Mouse (Mus musculus): ENCODE results near the gene Insig1. TPM values are rescaled to one million over a fixed set of nuclear protein-coding genes. Genes with fewer than 3 reads are reported as not detected.
A peak's percentile ranks its signal among the peaks of the same experiment; 100 is the strongest.

The Insig1 gene
- polyA plus RNA-seq (2012) = 1.1 and 1.8 TPM in 2 replicates

GRCm38 (mm10) chr5:28070828-28071455, at the start of gene Insig1:
TSS of gene Insig1 (plus strand) at chr5:28071363.
- peak within 1 kb of the TSS; percentile 82 for H3K4me3 ChIP-seq (replicated peaks)
- peaks cover 72% of the 10 kb centered on the region for H3K4me1 ChIP-seq (ENCODE audit: control insufficient read depth)
- no peak for TF ChIP-seq GATA1 (IDR thresholded peaks at IDR 0.05; ENCODE audit: low read length)
- H3K9me3 ChIP-seq (ENCODE audit: control insufficient read depth, low read length) = no peaks in the 10 kb centered on the region
- no peaks in the 10 kb centered on the region for H3K27me3 ChIP-seq (ENCODE audit: control insufficient read depth)
- H3K36me3 ChIP-seq (ENCODE audit: control insufficient read depth) = peaks cover 36% of the 10 kb centered on the region

GRCm38 (mm10) chr5:28023452-28023851, 47.7 kb upstream of the Insig1 start:
- H3K27me3 ChIP-seq (ENCODE audit: control insufficient read depth) = no peaks in the 10 kb centered on the region
- TF ChIP-seq GATA1 (IDR thresholded peaks at IDR 0.05; ENCODE audit: low read length) (no peak), TAL1 (IDR thresholded peaks at IDR 0.05; ENCODE audit: low read length) (no peak)
- H3K36me3 ChIP-seq (ENCODE audit: control insufficient read depth) = no peaks in the 10 kb centered on the region

GRCm38 (mm10) chr5:28031577-28032236, 39.5 kb upstream of the Insig1 start:
- TF ChIP-seq GATA1 (IDR thresholded peaks at IDR 0.05; ENCODE audit: low read length) (no peak), TAL1 (IDR thresholded peaks at IDR 0.05; ENCODE audit: low read length) (no peak)
- no peaks in the 10 kb centered on the region for H3K4me1 ChIP-seq (ENCODE audit: control insufficient read depth)
- peaks cover 2% of the 10 kb centered on the region; the same call in 1 of the 2 replicates for H3K27me3 ChIP-seq (ENCODE audit: control insufficient read depth)
- no peak overlapping the region for H3K4me3 ChIP-seq (replicated peaks)
- no peaks in the 10 kb centered on the region; the same call in 1 of the 2 replicates for H3K9me3 ChIP-seq (ENCODE audit: control insufficient read depth, low read length)
- H3K36me3 ChIP-seq (ENCODE audit: control insufficient read depth) = no peaks in the 10 kb centered on the region

More at GRCm38 (mm10) chr5:28023452-28023851, 47.7 kb upstream of the Insig1 start:
- Histone ChIP-seq H3K4me3 (replicated peaks) (no peak overlapping the region), H3K4me1 (ENCODE audit: control insufficient read depth) (no peaks in the 10 kb centered on the region), H3K9me3 (ENCODE audit: control insufficient read depth, low read length) (no peaks in the 10 kb centered on the region)

- Histone ChIP-seq H3K4me1 (ENCODE audit: control insufficient read depth) (no peaks in the 10 kb centered on the region), H3K4me3 (replicated peaks) (no peak overlapping the region), H3K36me3 (ENCODE audit: control insufficient read depth) (no peaks in the 10 kb centered on the region), H3K9me3 (ENCODE audit: control insufficient read depth, low read length) (no peaks in the 10 kb centered on the region; the same call in 1 of the 2 replicates), H3K27me3 (ENCODE audit: control insufficient read depth) (peaks cover 5% of the 10 kb centered on the region; the same call in 1 of the 2 replicates)
- TF ChIP-seq GATA1 (IDR thresholded peaks at IDR 0.05; ENCODE audit: low read length) (no peak), TAL1 (IDR thresholded peaks at IDR 0.05; ENCODE audit: low read length) (no peak)
These were observed 38.3 kb upstream of the Insig1 start for GRCm38 (mm10) chr5:28032866-28033265.

- no peak for TF ChIP-seq TAL1 (IDR thresholded peaks at IDR 0.05; ENCODE audit: low read length)
- no peak for TF ChIP-seq GATA1 (IDR thresholded peaks at IDR 0.05; ENCODE audit: low read length)
- peaks cover 5% of the 10 kb centered on the region; the same call in 1 of the 2 replicates for H3K27me3 ChIP-seq (ENCODE audit: control insufficient read depth)
- H3K4me3 ChIP-seq (replicated peaks) = no peak overlapping the region
- H3K36me3 ChIP-seq (ENCODE audit: control insufficient read depth) = no peaks in the 10 kb centered on the region
- no peaks in the 10 kb centered on the region; the same call in 1 of the 2 replicates for H3K9me3 ChIP-seq (ENCODE audit: control insufficient read depth, low read length)
- H3K4me1 ChIP-seq (ENCODE audit: control insufficient read depth) = no peaks in the 10 kb centered on the region
These were observed 37.9 kb upstream of the Insig1 start for GRCm38 (mm10) chr5:28033281-28033680.

GRCm38 (mm10) chr5:28033826-28034225, 37.3 kb upstream of the Insig1 start:
- Histone ChIP-seq H3K36me3 (ENCODE audit: control insufficient read depth) (no peaks in the 10 kb centered on the region), H3K4me1 (ENCODE audit: control insufficient read depth) (no peaks in the 10 kb centered on the region), H3K9me3 (ENCODE audit: control insufficient read depth, low read length) (no peaks in the 10 kb centered on the region; the same call in 1 of the 2 replicates), H3K4me3 (replicated peaks) (no peak overlapping the region), H3K27me3 (ENCODE audit: control insufficient read depth) (peaks cover 5% of the 10 kb centered on the region; the same call in 1 of the 2 replicates)
- TF ChIP-seq TAL1 (IDR thresholded peaks at IDR 0.05; ENCODE audit: low read length) (no peak), GATA1 (IDR thresholded peaks at IDR 0.05; ENCODE audit: low read length) (no peak)

DNA sequence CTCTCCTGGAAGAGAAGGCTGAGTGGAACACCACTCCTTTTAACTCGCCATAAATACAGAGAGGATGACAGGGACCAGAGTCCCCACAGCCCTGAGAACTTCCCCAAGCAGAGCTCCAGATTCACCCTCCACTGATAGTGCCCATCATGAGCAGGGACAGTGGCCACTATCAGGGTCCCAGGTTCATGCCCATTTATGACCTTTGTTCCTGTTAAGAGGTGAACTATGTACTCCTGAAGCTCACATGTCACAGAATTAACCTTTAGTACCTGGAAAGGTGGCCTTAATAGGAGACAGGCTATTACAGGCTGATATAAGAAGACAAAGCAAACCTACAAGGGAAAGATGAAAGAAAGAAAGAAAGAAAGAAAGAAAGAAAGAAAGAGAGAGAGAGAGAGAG, 35.2 kb upstream of the Insig1 start:
- TF ChIP-seq GATA1 (IDR thresholded peaks at IDR 0.05; ENCODE audit: low read length) = no peak
- no peak for TF ChIP-seq TAL1 (IDR thresholded peaks at IDR 0.05; ENCODE audit: low read length)
- H3K4me1 ChIP-seq (ENCODE audit: control insufficient read depth) = no peaks in the 10 kb centered on the region; the same call in 1 of the 2 replicates
- no peaks in the 10 kb centered on the region for H3K36me3 ChIP-seq (ENCODE audit: control insufficient read depth)
- peaks cover 10% of the 10 kb centered on the region for H3K27me3 ChIP-seq (ENCODE audit: control insufficient read depth)
- no peaks in the 10 kb centered on the region; the same call in 1 of the 2 replicates for H3K9me3 ChIP-seq (ENCODE audit: control insufficient read depth, low read length)
- no peak overlapping the region for H3K4me3 ChIP-seq (replicated peaks)

GRCm38 (mm10) chr5:28036518-28036917, 34.6 kb upstream of the Insig1 start:
- H3K4me3 ChIP-seq (replicated peaks) = no peak overlapping the region
- H3K36me3 ChIP-seq (ENCODE audit: control insufficient read depth) = no peaks in the 10 kb centered on the region
- TF ChIP-seq TAL1 (IDR thresholded peaks at IDR 0.05; ENCODE audit: low read length) (no peak), GATA1 (IDR thresholded peaks at IDR 0.05; ENCODE audit: low read length) (no peak)
- no peaks in the 10 kb centered on the region; the same call in 1 of the 2 replicates for H3K9me3 ChIP-seq (ENCODE audit: control insufficient read depth, low read length)
- H3K27me3 ChIP-seq (ENCODE audit: control insufficient read depth) = peaks cover 12% of the 10 kb centered on the region
- peaks cover 2% of the 10 kb centered on the region; the same call in 1 of the 2 replicates for H3K4me1 ChIP-seq (ENCODE audit: control insufficient read depth)

DNA sequence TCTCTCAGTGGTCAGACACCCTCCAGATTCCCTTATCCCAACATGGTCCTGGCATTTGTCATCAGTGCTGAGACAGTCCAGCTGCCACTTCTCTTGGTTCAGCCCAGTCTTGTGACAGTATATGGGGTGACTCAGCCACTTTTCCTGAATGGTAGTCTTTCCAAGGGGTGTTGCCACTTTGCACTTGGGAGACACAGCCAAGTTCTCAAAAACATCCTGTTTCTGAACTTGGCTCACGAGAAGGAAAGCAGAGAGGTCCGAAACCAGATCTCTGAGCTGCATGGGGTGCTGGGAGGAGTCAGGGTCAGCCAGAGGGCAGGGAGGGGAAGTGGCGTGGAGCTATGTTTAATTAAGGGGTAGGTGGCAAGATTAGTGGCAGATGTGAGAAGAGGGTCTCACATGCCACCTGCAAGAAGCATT, 34.0 kb upstream of the Insig1 start:
- H3K4me1 ChIP-seq (ENCODE audit: control insufficient read depth) = peaks cover 7% of the 10 kb centered on the region
- no peaks in the 10 kb centered on the region for H3K36me3 ChIP-seq (ENCODE audit: control insufficient read depth)
- no peak for TF ChIP-seq GATA1 (IDR thresholded peaks at IDR 0.05; ENCODE audit: low read length)
- no peak for TF ChIP-seq TAL1 (IDR thresholded peaks at IDR 0.05; ENCODE audit: low read length)
- no peak overlapping the region for H3K4me3 ChIP-seq (replicated peaks)
- H3K27me3 ChIP-seq (ENCODE audit: control insufficient read depth) = peaks cover 10% of the 10 kb centered on the region
- H3K9me3 ChIP-seq (ENCODE audit: control insufficient read depth, low read length) = no peaks in the 10 kb centered on the region; the same call in 1 of the 2 replicates
